In the genomic region with DNA sequence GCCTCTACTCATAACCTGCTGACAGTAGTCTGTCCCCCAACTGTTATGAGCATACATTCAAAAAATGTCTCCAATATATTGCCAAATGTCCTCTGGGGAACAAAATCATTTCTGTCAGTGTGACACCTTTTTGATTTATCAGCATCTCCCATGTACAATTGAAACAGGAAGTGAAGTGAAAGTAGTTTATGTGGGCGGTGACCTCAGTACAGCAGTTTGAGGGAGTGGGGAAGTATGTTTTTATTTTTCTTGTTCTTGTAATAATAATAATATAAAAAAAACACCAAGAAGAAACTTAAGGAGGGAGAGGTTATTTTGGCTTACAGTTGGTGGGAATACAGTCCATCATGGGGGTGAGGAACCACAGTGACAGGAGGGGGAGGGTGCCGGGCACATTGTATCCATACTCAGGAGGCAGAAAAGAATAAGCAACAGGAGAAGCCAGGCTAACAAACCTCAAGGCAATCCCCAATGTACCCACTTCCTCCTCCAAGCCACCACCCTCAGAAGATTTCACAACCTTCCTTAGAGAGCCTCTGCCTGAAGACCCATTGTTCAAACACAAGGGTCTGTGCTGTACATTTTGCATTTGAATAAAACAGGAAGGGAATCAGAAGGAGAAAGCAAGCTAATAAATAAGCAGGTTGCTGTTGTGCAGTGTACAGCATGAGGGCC, we compare ENCODE assay signal across 18 mouse cellular contexts.
DNase-seq lines count a peak whose midpoint lies in the region; ATAC-seq and TF ChIP-seq lines count a peak whose summit lies in the region.
"Had no signal": no experiment of that assay in that cellular context is flagged by ENCODE, and none has a peak within 500 bp of the region (broad histone marks: within the 10 kb centered on the region; RNA-seq: fewer than 3 reads in every experiment).

No protein-coding gene starts in this region.

- TF ChIP-seq CTCF in layer of hippocampus, adult 2 months (conservative IDR thresholded peaks at IDR 0.05) = no peak

- no peak for ATAC-seq in heart, embryonic 11.5 days (replicated peaks; ENCODE audit: insufficient number of reproducible peaks, low FRiP score, low TSS enrichment)
- ATAC-seq in inflammation-experienced regulatory T-cells, adult 6 months = peak; percentile 72
- ATAC-seq: hindbrain, postnatal 0 days; midbrain, embryonic 15.5 days; Patski had no signal

- H3K36me3 ChIP-seq in heart, embryonic 11.5 days (ENCODE audit: control insufficient read depth, insufficient read depth, low read length) = no peaks in the 10 kb centered on the region
- H3K36me3 ChIP-seq: lung, embryonic 15.5 days; midbrain, embryonic 15.5 days had no signal

- WGBS in heart, embryonic 11.5 days (ENCODE audit: insufficient replicate concordance) = 87% methylated on average over 2 of the region's 2 CpGs

- H3K4me2 ChIP-seq in heart, embryonic 11.5 days = no peak overlapping the region
- H3K4me2 ChIP-seq: lung, embryonic 15.5 days; midbrain, embryonic 15.5 days had no signal

- no peak overlapping the region for H3K9ac ChIP-seq in heart, embryonic 11.5 days (ENCODE audit: low read depth, low read length)
- H3K9ac ChIP-seq: lung, embryonic 15.5 days; midbrain, embryonic 15.5 days had no signal

- no peak overlapping the region for H3K27ac ChIP-seq in heart, embryonic 11.5 days (ENCODE audit: low read depth, low read length)
- H3K27ac ChIP-seq in layer of hippocampus, adult 2 months = no peak overlapping the region
- H3K27ac ChIP-seq: hindbrain, postnatal 0 days; kidney, postnatal 0 days; lung, embryonic 15.5 days; midbrain, embryonic 15.5 days; stomach, postnatal 0 days had no signal

- 0 out of 2 replicates have a peak, but pooled peaks cover 2% of the 10 kb centered on the region for H3K9me3 ChIP-seq in heart, embryonic 11.5 days (replicated peaks; ENCODE audit: control insufficient read depth, low read length)
- H3K9me3 ChIP-seq: lung, embryonic 15.5 days; midbrain, embryonic 15.5 days had no signal

- peak; percentile 16 for DNase-seq in heart, adult 8-10 months (ENCODE audit: low spot score)
- peak; percentile 22 for DNase-seq in thymus, postnatal 14 days
- no peak for DNase-seq in thymus, postnatal 4 days
- peak; percentile 29 for DNase-seq in thymus, postnatal 25 days
- no peak for DNase-seq in layer of hippocampus, adult 2 months (ENCODE audit: low spot score in 2 of 2)
- DNase-seq in ovary, adult 18-20 months (ENCODE audit: low spot score) = no peak
- DNase-seq: adrenal gland, postnatal 25 days; heart, postnatal 10 days; left cerebral cortex, postnatal 4 days; right cerebral cortex, postnatal 25 days had no signal

- H3K4me1 ChIP-seq in heart, embryonic 11.5 days (ENCODE audit: control insufficient read depth, insufficient read depth, low read length) = no peaks in the 10 kb centered on the region
- H3K4me1 ChIP-seq: lung, embryonic 15.5 days; midbrain, embryonic 15.5 days had no signal

- H3K4me3 ChIP-seq in heart, embryonic 11.5 days (ENCODE audit: low read depth, low read length) = no peak overlapping the region
- H3K4me3 ChIP-seq in layer of hippocampus, adult 2 months = no peak overlapping the region
- H3K4me3 ChIP-seq: lung, embryonic 15.5 days; midbrain, embryonic 15.5 days had no signal

- H3K27me3 ChIP-seq in heart, embryonic 11.5 days (ENCODE audit: control insufficient read depth, insufficient read depth, low read length) = no peaks in the 10 kb centered on the region
- H3K27me3 ChIP-seq: lung, embryonic 15.5 days; midbrain, embryonic 15.5 days; Patski had no signal

Comparison
In these comparisons a context has a peak if more than half of its experiments do, and no peak if none do; other contexts are left out.
1. DNase-seq: peak in heart, adult 8-10 months (single experiment), thymus, postnatal 14 days (single experiment) and thymus, postnatal 25 days (single experiment); none in thymus, postnatal 4 days (single experiment), layer of hippocampus, adult 2 months (0 of 2) and ovary, adult 18-20 months (single experiment).